Mouse (Mus musculus) left cerebral cortex, adult 8-10 months (tissue): ENCODE measurements around the gene Tmem108. TPM values are rescaled to one million over a fixed set of nuclear protein-coding genes. Genes with fewer than 3 reads are reported as not detected.

ENCODE experiments used
- DNase-seq, 2 experiments: peaks; one replicate each; pipeline ENCODE4 v3.0.0; 2022; ENCODE audit warnings: low spot score in 2 of 2
- total RNA-seq, 4 experiments: library from RNA; stranded (reverse); gene quantifications; 2 replicates each; pipeline ENCODE4 v1.2.4; 2022

The Tmem108 gene
- total RNA-seq, 4 experiments from 2014 or later = 17.0 to 23.1 (median 17.9) TPM

DNA sequence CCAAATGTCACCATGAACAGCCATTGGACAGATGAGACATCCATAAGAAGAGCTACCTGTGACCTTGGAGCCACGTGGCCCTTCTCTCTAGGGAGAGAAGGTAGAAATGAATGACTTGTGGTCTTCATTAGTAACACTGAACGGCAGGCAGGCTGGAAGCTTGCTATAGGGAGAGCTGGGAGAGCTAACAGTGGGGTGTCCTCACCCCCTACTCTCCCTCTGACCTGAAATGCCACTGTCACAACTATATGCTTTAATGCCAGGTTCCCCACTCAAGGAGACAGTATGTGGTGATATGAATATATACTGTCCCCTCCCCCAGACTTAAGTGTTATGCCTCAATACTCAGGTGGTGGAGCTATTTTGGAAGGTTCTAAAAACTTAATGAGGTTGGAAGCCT lies 301.8 kb downstream of the Tmem108 start:
- no peak for DNase-seq

DNA sequence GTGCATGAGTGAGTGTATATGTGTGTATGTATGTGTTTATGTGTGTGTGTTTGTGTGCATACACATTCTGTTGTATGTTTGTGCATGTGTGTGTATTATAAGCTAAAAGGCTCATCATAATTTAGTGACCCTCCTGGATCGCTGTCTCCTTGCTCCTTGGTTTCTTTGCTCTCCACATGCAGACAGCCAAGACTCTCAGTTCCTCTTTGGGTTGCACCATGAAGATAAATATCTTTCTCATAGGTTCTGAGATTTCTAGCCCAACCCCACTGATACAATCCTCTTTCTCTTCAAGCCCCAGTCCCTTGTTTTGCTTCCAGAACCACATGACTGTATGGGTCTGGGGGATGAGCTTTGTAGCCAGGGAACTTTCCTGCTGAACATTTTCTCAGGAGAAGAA lies 302.3 kb downstream of the Tmem108 start:
- no peak for DNase-seq

DNA sequence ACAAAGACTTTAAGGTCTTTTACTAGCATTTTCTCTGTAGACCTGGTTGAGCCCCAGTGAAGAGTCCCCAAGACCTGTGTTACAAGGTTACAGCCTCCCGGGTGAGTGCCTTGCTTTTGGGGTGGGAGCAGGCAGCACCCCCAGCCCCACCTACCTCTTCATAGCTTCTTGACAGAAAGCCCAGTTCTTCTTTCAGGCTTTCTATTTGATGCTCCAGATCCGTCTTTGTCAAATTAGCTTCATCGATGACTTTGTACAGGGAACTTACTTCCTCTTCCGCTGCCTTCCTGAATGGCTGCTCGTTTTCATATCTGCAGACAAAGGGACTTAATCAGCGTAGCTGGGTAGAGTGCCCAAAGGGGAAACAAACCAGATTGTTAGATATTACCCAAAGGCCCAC lies 312.0 kb downstream of the Tmem108 start:
- no peak for DNase-seq

GRCm38 (mm10) chr9:103449092-103449491 lies 312.5 kb downstream of the Tmem108 start:
- no peak for DNase-seq

DNA sequence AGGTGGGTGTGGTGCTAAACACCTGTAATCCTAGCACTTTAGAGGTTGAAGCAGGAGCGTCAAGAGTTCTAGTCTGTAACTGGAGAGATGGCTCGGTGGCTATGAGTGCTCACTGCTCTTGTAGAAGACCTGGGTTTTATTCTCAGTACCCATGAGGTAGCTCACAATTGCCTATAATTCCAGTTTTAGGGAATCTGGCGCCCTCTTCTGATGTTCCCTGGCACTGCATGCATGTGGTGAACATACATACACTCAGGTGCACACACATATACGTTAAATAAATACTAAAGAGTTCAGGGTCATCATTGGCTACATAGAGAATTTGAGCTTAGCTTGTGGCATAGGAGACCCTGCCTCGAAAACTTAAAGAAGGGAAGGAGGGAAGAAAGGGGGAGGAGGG lies 317.0 kb downstream of the Tmem108 start:
- no peak for DNase-seq

- DNase-seq = no peak
Measured at GRCm38 (mm10) chr9:103443824-103444185, 317.8 kb downstream of the Tmem108 start.

DNA sequence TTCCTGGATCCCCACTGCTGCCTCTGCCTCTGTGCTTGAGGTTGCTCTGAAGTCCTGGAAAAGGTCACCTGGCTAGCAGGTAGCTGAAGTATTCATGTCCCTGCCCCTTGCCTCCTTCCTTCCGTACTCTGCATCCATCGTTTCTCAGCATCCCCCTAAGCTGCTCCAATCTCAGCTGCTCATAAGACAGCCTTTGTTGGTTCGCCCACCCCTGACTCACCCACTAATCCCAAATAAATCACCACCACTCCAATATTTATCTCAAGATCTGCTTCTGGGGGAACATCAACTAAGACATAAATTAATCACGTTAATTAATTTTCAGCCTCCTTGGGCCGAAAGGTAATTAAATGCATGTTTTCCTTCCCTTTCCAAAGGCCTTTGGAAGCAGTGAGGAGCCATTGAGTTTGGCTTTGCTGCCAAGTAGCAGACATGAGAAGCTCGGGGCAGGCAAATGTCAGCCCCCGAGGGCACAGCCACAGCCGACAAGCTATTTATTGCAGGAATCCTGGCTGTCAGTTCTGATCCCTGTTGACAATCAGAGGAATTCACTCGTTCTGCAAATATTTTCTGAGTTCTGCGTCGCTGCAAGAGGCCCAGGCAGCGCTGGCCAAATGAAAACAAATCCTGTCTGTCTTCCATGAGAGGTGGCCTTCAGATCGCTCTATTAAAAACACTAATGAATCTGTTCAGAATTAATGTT lies 318.4 kb downstream of the Tmem108 start:
- DNase-seq = no peak

DNA sequence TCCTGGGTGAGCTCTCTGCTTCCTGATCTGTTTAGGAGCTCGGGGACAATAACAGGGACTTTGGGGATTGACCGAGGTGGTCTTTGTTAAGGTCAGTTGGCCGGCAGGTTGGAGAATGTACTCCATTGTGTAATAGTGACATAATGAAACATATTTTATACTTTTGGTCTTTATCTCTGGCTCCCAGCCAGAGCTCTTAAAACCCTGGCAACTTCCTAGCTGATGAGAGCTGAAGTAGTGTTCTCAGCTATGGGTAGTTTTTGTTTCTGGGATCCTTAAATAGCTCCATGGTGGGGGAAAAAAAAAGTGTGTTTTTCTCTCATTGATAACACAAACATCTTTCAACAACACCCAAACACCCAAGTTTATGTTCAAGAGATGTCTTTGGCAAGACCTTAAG lies 321.0 kb downstream of the Tmem108 start:
- no peak for DNase-seq

DNA sequence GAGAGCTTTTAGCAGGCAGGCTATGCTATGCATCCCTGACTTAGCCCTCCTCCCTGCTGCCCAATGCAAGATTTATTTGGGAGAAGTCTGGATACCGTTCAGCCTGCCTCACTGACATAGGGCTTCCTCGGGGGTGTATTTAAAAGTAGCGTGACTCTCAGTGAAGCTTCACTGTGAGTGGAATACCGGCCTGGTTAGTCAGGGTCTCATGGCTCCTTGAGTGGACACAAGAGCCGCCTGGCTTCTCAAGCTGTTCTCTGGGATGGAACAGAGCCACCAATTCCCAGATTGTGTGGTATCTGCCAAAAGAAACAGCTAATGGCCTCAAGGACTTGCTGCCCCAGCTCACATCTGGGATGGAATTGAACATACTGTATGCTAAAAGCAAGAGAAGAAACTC lies 324.5 kb downstream of the Tmem108 start:
- DNase-seq = no peak

- DNase-seq = no peak
Measured at GRCm38 (mm10) chr9:103434116-103434515, 327.5 kb downstream of the Tmem108 start.

Other genes starting within 250 kb of the Tmem108 start
- gene Nphp3, start 240.7 kb upstream of the Tmem108 start, total RNA-seq = 10 to 100 TPM in 1 of 4 experiments, 1 to 10 TPM in 3; 6.8 to 11.7 (median 8.7) TPM